Mouse (Mus musculus): ENCODE data around the gene B4galt7.
A peak's percentile ranks its signal among the peaks of the same experiment; 100 is the strongest.

DNA sequence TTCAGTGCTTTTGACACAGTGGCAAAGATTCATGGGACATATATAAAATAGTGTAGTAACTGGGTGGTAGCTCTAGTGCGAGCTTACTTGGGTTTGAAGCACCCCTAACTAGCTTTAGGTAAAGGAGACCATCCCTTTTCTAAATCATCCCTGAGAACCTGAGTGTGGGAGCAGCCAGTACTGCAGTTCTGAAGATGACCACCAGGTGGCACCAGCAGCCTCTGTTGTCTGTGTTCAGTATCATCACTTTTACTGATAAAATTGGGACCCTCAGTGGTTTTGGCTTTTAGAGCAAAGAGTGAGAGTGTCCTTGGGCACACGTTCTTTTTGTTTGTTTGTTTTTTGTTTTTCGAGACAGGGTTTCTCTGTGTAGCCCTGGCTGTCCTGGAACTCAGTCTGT, 1.9 kb downstream of the B4galt7 start:
- peak; percentile 94 for TF ChIP-seq CTCF (IDR thresholded peaks at IDR 0.05; ENCODE audit: low read depth)
- TF ChIP-seq EP300 (IDR thresholded peaks at IDR 0.05; ENCODE audit: low read depth) = no peak
